Mouse (Mus musculus) stomach, postnatal 0 days (tissue): ENCODE measurements around the gene Cux1.
"Not testable (repeated sequence)": the region's sequence is repeated elsewhere in the genome, so short reads cannot be mapped to it uniquely, and the experiment has no call there.

Experiments used
- CTCF ChIP-seq: IDR thresholded peaks from 2 replicates; pipeline ENCODE4 v1.5.1; 2016; ENCODE audit warnings: antibody characterized with exemption, low read depth, mild to moderate bottlenecking, moderate library complexity
- EP300 ChIP-seq: optimal IDR thresholded peaks from 2 replicates; pipeline ENCODE3; 2016; ENCODE audit warnings: antibody characterized with exemption

GRCm38 (mm10) chr5:136211341-136212102 is 355.8 kb downstream of the Cux1 start:
- not testable (repeated sequence) for TF ChIP-seq CTCF, EP300
